Mouse (Mus musculus): Measurements from ENCODE around the gene Ibtk. TPM values are rescaled to one million over a fixed set of nuclear protein-coding genes. Genes with fewer than 3 reads are reported as not detected.
"Not testable (repeated sequence)": the region's sequence is repeated elsewhere in the genome, so short reads cannot be mapped to it uniquely, and the experiment has no call there.

Ibtk gene
- polyA plus RNA-seq (2012; rRNA removed) = 23.6 and 26.4 TPM in 2 replicates

DNA sequence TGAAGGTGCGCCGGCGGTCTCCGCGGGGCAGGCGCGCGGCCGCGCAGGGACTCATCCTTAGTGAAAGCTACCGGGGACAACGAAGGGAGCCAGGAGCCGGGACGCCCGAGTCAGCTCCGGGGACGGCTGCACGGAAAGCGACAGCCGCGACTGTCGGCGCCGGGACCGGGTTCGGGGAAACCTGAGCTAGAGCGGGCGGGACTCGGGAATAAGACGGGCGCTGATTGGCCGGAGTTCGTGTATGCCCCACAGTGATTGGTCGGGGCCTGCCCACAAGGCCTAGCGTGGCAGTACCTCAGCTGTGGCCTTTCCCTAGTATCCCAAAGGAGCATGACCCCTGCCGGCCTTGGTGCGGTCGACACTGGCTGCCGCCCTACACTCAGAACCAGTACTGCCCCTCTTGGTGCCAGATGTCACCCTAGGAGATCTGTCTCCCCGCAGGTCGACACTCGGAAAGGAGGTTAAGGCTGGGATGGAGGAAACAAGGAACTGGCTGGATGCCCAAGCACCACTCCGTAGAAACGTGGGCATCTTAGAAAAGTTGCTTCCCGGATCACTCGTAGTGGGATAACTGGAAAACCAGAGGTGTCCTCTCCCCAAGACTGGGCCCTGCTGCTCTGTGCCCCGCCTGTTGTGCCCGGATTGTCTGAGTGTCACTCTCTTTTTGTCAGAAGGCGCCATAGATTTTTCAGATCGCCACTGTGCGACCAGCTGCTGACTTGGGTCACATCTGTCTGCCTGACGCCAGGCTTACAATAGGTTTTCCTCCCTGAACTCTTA, at the start of gene Ibtk:
Gene Ibtk, minus strand, starts transcription at position 193 of the 780 bp plus-strand sequence.
- DNase-seq (ENCODE audit: low spot score) = peak; percentile 99

DNA sequence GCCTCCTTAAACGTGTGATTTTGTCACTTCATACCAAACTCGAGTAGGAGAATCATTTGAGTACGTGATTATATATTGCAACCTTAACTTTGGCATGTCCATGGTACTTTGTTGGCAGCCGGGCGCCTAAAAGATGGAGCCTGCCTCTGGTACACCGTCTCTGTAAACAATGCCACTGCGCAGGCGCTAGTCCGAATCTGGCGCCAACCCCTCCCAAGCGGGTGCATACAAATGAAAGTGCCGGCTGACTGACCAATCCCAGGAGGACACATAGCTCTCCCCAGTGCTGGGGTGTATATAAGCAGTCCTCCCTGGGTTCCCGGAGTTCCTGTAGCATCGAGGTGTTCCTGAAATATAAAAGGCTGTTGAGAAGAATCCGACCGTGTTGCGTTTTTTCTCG, 42.4 kb upstream of the Ibtk start:
- not testable (repeated sequence) for DNase-seq (ENCODE audit: low spot score)

DNA sequence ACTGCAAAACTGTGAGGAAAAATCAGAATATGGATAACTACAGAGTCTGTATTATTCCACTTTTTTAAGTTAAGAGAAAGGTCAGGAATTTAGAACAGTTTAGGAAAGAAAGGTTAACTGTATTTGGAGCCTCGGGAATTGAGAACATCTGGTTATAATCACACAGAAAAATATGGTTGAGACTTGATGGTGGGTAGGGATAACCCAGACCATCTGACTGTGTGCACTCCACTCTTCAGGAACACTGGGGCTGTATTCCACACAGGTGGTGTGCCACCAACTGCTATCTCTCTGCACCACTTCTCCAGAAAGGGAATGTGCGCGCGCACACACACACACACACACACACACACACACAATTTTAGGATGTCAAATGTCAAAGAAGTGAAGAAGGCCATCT, 31.1 kb upstream of the Ibtk start:
- no peak for DNase-seq (ENCODE audit: low spot score)

DNA sequence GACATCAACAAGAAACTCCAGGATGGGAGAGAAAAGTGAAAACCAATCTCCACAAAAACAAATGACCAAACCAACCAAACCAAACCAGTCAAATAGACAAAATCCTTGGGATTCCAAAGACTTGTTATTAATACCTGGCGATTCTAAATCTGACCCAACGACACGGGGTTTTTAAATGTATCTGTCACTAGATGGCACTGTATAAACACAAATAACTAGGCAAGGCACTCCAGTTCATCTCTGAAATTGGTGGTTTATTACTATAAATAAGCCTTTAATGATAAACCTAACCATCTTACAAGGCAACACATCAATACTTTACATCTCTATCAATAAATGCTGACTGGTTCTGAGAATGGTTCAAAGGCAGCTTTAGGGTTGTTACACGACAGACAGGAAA, 30.3 kb upstream of the Ibtk start:
- DNase-seq (ENCODE audit: low spot score) = no peak

DNA sequence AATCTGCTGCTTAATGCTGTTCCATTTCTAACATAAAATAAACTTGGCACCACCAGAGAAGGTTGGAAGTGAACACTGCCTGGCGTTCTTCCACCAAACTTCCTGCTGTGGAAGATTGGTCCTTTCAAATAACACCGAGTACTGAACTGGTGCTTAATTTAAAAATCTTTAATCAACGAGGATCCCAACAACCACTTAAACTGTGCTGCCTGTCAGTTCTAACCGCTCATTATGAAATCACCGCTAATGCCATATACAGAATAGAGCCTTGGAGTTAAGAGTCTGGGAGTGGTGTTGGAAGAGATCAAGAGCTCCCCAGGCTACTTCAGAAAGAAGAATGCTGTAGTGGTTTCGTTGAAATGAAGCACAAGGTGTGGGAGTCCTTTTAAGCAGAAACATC, 28.4 kb upstream of the Ibtk start:
- no peak for DNase-seq (ENCODE audit: low spot score)

DNA sequence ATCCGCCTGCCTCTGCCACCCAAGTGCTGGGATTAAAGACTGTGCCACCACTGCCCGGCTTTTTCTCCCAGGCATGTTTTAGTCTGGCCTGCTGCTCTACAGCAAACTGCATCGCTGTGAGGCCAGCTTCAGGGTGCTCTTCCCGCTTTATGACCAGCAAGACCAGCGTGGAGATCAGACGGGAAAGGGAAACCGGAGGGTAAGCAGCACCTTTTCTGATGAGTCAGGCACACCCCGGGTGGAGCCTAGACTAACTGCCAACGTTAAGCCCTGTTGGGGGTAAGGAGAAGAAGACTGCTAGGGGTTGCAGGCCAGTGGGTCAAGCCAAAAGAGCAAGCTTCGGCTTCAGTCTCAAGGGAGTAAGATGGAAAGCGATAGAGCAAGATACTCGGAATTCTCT, 23.1 kb upstream of the Ibtk start:
- DNase-seq (ENCODE audit: low spot score) = no peak

DNA sequence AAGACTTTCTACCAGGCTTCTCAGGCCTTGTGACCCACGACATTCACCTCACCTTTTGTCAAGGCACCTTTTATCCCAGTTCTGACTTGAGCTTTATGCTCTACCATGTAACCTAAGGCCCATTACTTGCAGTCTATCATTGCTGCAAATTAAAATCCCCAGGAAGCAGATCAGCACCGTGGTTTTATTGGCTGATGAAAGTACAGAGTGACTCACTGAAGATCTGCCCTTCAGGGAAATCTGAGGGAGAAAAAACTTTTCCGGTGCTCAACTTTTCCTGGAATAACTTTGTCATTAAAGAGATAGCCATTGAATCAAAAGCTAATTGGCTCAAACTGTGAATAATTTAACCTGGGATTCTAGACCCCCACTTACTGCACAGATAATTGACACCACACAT, 22.3 kb upstream of the Ibtk start:
- no peak for DNase-seq (ENCODE audit: low spot score)

DNA sequence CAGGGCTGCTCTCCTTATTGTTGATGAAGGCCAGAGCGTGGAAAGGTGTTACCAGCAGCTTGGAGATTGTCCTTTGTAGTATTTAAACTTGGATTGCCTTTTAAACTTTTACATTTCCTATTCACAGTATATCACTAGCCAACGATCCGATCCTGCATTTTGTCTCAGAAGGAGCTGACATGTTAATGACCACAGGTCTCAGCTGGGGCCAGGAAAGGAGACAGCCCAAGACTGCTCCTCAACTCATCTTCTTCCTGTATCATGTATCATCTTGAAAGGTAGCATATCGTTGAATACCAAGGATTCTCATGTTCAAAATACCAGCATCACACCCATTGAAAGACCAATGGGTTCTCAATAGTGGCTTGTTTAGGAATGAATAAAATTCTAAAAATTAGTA, 21.2 kb upstream of the Ibtk start:
- no peak for DNase-seq (ENCODE audit: low spot score)

DNA sequence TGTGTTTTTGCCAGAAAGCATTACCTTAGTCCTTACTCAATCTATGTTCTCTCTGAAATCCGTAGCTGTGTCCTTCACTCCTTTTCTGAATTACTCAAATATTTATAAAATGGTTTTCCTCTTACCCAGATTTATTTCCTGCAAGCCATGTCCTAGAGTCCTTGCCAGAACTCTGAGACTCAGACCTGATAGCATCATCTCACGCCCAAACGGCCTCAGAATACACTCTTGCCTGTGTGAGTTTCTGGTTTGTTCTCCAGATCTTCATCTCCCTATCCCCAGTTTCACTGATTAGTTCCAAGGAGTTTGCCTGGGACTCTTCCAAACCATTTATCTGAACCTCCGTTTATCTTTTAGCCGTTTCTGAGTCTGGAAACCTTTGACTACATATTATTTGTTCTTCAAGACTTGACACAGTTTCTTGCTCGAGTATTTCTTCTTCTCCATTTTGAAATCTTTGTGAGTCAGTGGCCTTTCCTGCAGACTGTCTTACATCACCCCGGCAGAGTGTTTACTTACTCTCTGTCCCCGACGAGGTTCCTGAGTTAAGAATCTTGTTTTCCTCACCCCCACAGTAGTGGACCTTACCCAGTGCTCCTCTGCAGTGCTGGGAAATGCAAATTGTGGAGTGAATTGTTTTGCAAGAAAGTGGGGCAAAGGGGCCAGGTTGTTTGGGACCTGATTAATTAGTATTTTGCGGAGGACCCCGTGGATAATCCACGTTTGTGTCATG, 20.1 kb upstream of the Ibtk start:
- no peak for DNase-seq (ENCODE audit: low spot score)

DNA sequence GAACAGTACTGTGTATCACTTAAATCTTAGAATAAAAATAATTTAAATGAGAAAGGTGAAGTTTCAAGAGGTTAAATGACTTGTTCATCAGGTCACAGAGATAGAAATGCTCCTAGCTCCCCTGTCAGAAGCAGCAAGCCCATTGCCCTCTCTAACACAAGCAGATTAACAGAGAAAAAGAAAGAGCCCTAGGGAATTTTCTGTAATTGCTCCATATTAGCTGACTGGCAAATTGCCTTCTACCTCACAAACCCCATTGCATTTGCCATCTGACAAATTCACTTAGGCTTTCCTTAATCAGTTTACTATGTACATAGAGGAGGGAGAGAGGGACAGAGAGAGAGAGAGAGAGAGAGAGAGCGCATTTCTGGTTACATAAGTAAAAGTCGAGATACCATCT, 18.1 kb upstream of the Ibtk start:
- no peak for DNase-seq (ENCODE audit: low spot score)

DNA sequence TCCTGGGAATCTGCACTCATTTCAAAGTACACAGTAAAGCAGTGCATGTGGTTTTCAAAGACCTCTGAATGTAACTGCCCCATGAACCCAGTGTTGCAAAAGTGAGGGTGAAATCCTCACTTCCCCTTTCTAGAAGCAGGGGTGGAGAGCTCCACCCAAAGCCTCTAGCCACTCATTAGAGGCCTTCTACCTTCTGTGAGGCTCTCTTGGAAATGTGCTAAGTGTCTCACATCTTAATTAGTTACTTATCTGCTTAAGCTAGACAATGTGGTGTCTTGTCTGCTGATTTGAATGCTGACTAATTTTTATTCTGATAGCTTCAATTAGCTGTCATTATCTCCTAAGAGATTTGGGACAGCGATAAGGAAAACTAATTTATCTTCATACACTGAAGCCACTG, 13.3 kb upstream of the Ibtk start:
- no peak for DNase-seq (ENCODE audit: low spot score)

DNA sequence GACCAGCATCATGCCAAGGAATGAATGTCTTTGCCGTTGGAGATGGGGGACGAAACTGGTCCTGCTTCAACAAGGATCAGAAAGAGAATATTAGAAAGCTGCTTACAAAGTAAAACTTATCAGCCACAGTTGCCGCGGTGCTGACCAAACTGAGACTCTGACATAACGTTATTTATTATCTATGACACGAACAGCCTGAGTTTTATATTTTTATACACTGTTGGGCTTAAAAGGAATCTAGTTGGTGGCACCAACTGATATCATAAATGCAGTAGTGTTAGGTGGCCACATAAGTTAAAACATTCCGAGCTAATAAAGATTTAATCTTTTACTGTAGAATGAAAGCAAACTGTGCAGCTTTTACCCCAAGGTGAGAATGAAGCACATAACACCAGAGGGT, 1.7 kb upstream of the Ibtk start:
- no peak for DNase-seq (ENCODE audit: low spot score)

DNA sequence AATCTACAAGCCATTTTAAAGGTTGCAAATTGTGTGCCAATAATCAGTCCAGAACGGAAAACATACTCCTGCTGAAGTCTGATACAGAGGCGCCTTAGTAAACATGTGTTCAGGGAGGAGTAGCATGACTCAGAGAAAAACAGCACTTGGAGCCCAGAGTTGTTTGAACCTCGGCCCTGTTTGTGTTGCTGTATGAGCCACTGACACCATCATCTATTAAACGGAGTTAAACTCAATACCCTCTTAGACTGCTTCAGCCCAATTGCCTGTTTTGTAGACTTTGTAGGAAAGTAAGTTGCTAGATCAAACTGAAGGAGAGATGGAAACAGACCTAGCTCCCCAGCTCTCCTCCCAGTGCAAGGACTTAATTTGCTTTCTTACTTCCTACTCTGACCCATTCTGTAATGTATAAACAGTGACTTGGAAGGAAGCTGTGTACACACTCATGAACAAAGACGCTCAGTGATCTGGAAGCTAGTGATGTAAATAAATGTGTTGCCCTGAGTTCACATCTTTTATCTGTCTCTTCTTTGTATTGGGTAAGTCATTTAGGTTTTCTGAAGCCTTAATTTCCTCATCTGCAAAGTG, 882 bp upstream of the Ibtk start:
- no peak for DNase-seq (ENCODE audit: low spot score)

DNA sequence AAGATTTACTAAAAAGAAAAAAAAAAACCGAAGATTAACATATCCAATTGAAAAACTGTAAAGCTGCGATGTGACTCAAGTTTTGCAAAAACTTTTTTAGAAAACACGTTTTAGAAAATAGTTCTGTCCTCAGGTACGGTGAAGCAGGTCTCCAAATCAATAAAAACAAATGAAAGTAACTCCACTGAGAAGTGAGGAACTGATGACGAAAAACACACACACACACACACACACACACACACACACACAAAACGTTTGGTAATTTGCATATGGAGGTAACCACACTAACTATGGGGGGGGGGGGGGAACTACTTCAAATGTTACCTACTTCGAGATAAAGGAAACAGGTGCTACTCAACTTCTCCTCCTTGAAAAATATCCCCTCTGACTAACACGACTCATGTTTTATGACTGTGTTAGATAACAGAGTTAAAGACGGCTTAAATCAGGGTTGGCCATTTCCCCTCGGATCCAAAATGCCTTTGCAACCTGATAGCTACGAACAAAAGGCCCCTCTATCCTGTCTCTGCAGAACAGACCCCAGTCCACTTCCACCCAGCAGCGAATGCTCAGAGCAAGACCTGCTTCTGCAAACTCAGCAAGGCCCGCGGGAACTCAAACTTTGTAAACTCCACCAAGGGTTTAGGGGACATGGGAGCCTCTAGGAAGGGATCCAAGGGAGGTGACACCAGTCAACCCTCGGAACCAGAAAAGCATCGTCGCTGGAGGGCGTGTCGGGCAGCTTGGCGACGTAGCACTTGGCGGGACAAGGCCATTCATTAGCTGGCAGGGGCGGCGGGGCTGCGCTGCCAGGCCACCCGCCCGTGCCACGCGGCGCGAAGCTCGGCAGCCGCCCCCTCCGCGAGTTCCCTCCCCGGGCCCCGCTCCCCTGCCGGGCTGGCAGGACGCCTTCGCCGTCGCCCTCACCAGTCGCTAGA, 661 bp downstream of the Ibtk start:
- DNase-seq (ENCODE audit: low spot score) = peak; percentile 57

DNA sequence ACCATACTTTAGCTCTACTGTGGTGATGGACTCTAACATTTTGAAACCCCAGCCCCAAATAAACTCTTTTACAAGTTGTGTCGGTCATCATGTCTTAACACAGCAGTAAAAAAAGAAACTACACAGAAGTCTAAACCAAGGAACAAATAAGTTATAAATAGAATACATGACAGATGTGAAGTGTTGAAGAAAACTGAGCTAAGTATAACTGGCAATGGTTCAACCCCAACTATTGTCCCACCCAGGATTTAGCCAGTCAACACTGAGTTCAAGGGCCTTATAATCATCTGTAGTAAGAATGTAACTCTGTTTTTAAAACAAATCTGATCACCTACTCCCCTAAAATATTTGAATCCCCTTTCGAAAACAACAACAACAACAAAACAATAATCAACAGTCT, 3.6 kb downstream of the Ibtk start:
- no peak for DNase-seq (ENCODE audit: low spot score)

DNA sequence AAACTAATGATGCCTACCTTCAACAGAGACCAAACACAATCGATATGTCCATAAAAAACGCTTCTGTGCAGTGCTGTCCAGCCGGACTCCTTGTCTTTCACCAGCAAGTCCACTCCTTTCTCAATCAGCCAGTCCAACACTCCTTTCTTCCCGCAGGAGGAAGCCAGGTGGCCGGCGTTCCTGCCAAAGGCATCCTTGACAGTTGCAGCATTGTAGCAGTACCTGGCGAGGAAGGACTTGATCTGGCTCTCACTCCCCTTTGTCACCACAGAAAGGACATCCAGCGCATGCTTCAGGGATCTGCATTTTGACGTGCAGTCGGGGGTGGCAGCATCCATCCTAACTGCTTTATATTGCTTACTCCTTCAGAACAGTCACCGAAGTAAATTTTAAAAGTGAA, 5.8 kb downstream of the Ibtk start:
- DNase-seq (ENCODE audit: low spot score) = no peak

DNA sequence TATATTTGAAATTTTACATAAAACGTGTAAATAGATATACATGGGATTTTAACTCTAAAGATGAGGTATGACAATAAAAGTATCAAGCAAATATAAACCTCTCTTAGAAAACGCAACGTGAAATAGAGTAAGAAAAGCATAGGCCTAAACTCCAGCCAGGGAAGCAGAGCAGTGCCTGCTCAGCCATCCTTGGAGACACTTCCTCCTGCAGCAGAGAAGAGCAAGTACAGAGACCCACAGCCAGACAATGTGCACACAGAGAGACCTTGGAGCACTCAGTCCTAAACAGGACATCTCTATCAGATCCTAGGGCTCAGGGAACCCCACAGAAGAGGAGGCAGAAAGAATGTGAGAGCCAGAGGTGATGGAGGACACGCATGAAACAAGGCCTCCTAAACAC, 7.0 kb downstream of the Ibtk start:
- DNase-seq (ENCODE audit: low spot score) = no peak

DNA sequence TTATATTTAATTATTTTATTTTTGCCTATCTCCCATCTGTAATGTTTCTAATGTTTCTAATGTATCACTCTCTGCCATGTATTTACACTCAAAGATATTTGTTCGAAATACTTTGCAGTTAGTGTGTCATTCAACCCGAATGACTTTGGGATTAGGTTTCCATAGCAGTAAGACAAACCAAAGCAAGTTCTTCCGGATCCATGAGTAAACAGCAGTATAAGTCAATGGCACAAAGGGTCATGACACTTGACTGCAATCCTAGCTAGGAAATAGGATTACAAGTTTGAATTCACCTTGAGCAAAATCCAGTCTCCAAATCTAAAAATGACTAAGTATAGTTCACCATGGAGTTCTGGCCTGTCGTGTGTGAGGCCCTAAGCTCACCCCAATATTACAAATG, 9.9 kb downstream of the Ibtk start:
- DNase-seq (ENCODE audit: low spot score) = no peak

DNA sequence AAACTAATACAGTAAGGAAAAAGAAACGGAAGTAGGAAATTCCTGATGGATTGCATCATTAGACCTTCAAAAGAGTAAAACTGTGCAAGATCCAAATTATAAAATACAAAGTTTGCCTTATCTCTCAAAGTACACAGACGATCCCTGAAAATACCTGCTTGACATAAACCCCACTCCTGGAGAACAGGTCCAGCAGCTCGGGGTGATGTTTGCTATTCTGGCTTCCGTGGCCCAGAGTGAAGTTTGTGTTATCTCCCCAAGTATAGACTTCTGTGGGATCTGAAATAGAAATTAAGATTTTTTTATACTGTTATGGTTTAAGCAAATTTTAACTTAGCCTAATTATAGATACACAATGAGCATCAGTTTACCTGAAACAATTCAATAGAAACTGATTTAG, 14.3 kb downstream of the Ibtk start:
- DNase-seq (ENCODE audit: low spot score) = no peak

DNA sequence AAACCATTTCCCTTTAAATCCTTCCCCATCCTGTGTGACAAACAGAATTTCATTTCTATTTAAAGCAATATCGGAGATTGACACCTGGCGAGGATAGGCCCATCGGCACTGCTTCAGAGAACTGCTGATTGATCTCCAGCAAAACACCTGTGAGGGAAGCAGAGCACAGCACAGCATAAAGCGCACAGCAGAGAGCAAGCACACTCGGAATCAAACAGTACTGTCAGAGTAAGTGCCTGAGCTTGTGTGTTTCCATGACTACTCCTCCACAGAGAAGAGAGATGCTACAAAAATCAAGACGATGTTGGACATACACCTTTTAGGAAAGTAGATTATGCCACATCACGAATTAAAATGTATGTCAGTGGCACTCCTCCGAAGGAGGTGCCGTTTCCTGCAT, 25.1 kb downstream of the Ibtk start:
- no peak for DNase-seq (ENCODE audit: low spot score)

DNA sequence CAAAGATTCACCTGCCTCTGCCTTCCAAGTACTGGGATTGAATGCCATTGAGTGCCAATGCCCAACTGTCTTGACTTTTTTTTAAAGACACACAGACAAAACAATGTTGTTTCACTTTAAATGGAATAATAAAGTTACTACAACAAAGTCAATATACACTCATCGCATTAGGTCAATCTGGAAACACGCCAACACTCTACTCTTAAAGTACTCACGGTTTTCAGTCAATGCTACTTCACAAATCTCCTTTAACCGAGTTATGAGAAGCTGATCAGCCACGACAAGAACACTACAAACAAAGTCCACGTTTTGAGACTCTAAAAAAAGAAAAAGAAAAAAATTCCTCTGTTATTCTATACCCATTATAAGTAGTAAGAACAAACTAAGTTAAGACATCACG, 31.8 kb downstream of the Ibtk start:
- no peak for DNase-seq (ENCODE audit: low spot score)

DNA sequence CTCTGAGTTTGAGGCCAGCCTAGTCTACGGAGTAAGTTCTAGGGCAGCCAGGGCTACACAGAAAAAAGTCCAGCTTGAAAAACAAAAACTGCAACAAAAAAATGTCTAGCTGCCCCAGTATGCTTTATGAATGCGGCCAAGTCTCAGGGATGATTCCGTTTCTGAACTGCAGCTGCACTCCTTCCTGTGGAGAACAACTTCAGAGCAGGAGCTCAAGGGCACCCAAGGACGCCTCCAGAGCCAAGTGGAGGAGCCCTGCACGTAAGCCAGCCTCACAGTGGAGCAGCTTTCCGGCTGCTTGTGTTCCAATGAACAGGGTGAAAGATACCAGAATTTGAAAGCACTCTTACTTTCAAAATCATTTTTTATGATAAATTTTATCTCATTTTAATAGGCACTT, 41.8 kb downstream of the Ibtk start:
- DNase-seq (ENCODE audit: low spot score) = no peak

Measured in urinary bladder, adult 2 months (tissue).